Mouse (Mus musculus): ENCODE measurements at regions not wholly inside any gene's neighbourhood (a gene's known extent, or its start where the extent isn't known, plus 50 kb on each side); places are given as distances from the start of the nearest gene placed in this dataset.

DNA sequence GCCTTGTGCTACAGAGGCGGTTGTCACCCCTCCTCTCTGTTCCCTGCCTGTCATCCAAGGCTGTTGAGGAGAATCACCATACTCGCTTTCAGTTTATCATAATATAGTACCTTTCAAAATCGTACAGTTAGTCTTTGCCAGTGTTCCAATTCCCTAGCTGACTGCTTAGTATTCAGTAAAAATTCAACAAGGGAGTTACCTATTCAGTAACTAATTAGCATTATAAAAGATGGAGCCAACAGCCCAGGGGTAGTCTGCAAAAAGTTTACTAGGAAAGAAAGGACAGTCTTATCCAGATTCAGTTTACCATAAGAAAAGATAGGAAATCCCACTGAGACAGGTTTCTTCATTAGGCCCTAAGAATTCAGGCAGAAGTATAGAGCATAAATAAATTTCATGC, 319.7 kb upstream of the Ndn start:
- TF ChIP-seq CTCF (IDR thresholded peaks at IDR 0.05): no peak
- TF ChIP-seq EP300 (IDR thresholded peaks at IDR 0.05): no peak
